Mouse (Mus musculus) limb, embryonic 12.5 days (tissue): ENCODE data around the gene Asic2. TPM values are rescaled to one million over a fixed set of nuclear protein-coding genes. Genes with fewer than 3 reads are reported as not detected.
"Not testable (repeated sequence)": the region's sequence is repeated elsewhere in the genome, so short reads cannot be mapped to it uniquely, and the experiment has no call there.

Source experiments
- ATAC-seq: fragments of 200-750 bp; cut with Nextera tagmentation; 2 replicates; pipeline ENCODE4 v1.8.0; 2017; ENCODE audit warnings: low read depth, moderate TSS enrichment; ENCODE audit not compliant: insufficient number of reproducible peaks, insufficient read depth, low FRiP score, low TSS enrichment
- H3K27ac ChIP-seq: fragments of 300-500 bp; sonication (generic); 2 replicates; pipeline ENCODE4 v1.5.1; 2016; ENCODE audit warnings: mild to moderate bottlenecking, moderate library complexity
- H3K27me3 ChIP-seq: fragments of 300-500 bp; sonication (generic); 2 replicates; pipeline ENCODE4 v1.6.1; 2016; ENCODE audit warnings: mild to moderate bottlenecking, moderate library complexity
- H3K36me3 ChIP-seq: fragments of 300-500 bp; sonication (generic); 2 replicates; pipeline ENCODE4 v1.6.1; 2016; ENCODE audit warnings: mild to moderate bottlenecking, moderate library complexity
- H3K4me1 ChIP-seq: fragments of 300-500 bp; sonication (generic); replicated peaks from 2 replicates; pipeline ENCODE4 v1.6.1; 2016
- H3K4me2 ChIP-seq: fragments of 300-500 bp; sonication (generic); 2 replicates; pipeline ENCODE4 v1.6.1; 2016; ENCODE audit warnings: mild to moderate bottlenecking, moderate library complexity
- H3K4me3 ChIP-seq: fragments of 300-500 bp; sonication (generic); replicated peaks from 2 replicates; pipeline ENCODE4 v1.5.1; 2016; ENCODE audit warnings: mild to moderate bottlenecking
- H3K9ac ChIP-seq: fragments of 300-500 bp; sonication (generic); replicated peaks from 2 replicates; pipeline ENCODE4 v1.6.1; 2016; ENCODE audit warnings: mild to moderate bottlenecking, moderate library complexity
- H3K9me3 ChIP-seq: fragments of 300-500 bp; sonication (generic); 2 replicates; pipeline ENCODE4 v1.6.1; 2016; ENCODE audit warnings: mild to moderate bottlenecking, moderate library complexity
- WGBS: fragments of 180-500 bp; shearing (Covaris S2); methylation state at CpG from one replicate; pipeline ENCODE4 v1.1.7; 2016; 5-methylcytosine and 5-hydroxymethylcytosine counted together
- polyA plus RNA-seq: library from polyadenylated mRNA; unstranded; fragments of >200 nt; fragmentation: Nextera tagmentation; extraction: Ambion mirVana; gene quantifications from 2 replicates; pipeline ENCODE4 v1.2.1, GENCODE M21; 2016

Gene Asic2
- polyA plus RNA-seq, 1 experiment from 2014 or later: 0.51 TPM

DNA sequence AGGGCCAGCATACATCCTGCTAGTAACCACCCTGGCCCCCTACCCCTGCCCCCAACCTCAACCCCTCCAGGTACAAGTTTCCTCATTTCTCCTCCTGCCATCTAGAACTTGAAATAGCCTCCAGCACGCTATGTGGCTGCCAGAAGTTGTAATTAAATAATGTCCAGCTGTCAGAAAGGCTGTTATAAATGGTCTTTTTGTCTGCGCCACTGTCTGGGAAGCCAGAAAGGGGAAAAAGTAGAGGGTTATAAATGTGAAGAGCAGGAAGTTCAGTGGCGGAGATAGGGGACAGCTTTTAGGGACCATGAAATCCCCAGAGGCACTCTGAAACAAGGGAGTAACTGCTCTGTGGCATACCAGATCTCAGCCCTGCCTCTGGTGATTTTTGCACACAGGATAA is 678.2 kb downstream of the Asic2 start:
- no peak overlapping the region for H3K9ac ChIP-seq
- no peak for ATAC-seq
- no peak overlapping the region for H3K27ac ChIP-seq
- H3K4me2 ChIP-seq: no peak overlapping the region
- no peaks in the 10 kb centered on the region for H3K36me3 ChIP-seq
- 0 out of 2 replicates have a peak, but pooled peaks cover 5% of the 10 kb centered on the region for H3K4me1 ChIP-seq
- H3K4me3 ChIP-seq: no peak overlapping the region
- H3K27me3 ChIP-seq: no peaks in the 10 kb centered on the region
- H3K9me3 ChIP-seq: no peaks in the 10 kb centered on the region
- WGBS: 14% methylated on average over 3 of the region's 3 CpGs

DNA sequence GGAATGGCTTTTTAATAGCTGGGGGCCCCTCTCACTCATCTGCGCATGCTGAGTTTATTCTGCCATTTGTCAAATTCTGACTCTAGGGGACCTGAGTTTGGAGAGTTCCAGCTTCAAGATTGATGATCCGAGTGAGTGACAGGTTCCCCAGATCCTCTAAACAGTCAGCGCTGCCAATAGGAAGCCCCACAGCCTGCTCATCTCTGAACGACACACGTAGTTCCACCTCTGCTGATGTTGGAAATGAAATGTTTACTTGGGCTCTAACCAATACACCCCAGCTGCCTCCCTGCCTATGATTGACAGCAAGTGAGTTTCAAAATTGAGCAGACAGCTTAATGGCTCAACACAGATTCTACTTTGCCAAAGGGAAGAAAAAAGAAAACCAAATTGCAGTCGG is 685.1 kb downstream of the Asic2 start:
- H3K9ac ChIP-seq: no peak overlapping the region
- no peaks in the 10 kb centered on the region for H3K9me3 ChIP-seq
- H3K27me3 ChIP-seq: peaks cover 22% of the 10 kb centered on the region
- no peak for ATAC-seq
- WGBS: 42% methylated on average over 6 of the region's 6 CpGs
- no peak overlapping the region for H3K4me3 ChIP-seq
- no peaks in the 10 kb centered on the region for H3K4me1 ChIP-seq
- no peaks in the 10 kb centered on the region for H3K36me3 ChIP-seq
- no peak overlapping the region for H3K4me2 ChIP-seq
- no peak overlapping the region for H3K27ac ChIP-seq

DNA sequence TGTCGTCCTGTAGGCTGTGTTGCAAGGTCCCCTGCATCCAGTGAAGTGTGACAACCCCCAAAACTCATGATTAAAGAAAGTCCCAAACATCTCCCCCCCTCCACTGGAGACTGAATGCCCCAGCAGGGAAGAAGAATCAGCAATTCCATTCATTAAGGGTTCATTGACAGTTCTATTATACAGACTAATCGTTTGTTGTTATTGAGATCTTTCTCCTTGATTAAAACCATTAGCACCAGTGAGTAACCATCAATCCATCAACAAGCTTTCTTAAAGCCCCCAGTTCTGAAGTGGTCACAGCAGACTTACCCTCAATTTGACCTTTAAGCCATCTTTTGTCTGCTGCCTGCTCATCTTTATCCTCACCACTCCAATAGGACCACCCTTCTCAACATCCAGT is 688.2 kb downstream of the Asic2 start:
- no peak overlapping the region for H3K9ac ChIP-seq
- H3K36me3 ChIP-seq: no peaks in the 10 kb centered on the region
- 7% methylated on average over 2 of the region's 2 CpGs for WGBS
- no peaks in the 10 kb centered on the region for H3K4me1 ChIP-seq
- no peak overlapping the region for H3K4me3 ChIP-seq
- ATAC-seq: no peak
- no peak overlapping the region for H3K4me2 ChIP-seq
- H3K27ac ChIP-seq: no peak overlapping the region
- peaks cover 22% of the 10 kb centered on the region for H3K27me3 ChIP-seq
- no peaks in the 10 kb centered on the region for H3K9me3 ChIP-seq

DNA sequence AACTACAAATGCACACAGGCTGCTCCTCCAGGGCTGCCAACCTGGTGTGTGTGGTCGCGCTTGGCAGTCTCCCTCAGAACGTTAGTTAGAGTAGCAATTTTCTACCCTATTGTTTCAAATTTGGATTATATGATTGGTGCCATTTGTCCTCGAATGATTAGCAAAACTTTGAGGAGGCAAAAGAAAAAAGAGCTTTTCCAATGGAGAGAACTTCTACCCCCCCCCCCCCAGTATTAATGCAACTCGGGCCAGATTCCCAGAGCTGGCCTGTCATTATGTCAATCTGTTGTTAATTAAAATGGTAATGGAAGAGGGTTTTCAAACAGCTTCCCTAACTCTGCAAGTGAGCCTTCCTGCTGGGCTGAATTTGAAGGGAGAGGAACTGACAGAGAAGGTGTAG is 690.9 kb downstream of the Asic2 start:
- H3K27ac ChIP-seq: no peak overlapping the region
- no peak for ATAC-seq
- H3K4me3 ChIP-seq: no peak overlapping the region
- peaks cover 20% of the 10 kb centered on the region for H3K27me3 ChIP-seq
- WGBS: 42% methylated on average over 5 of the region's 5 CpGs
- H3K9me3 ChIP-seq: no peaks in the 10 kb centered on the region
- no peaks in the 10 kb centered on the region for H3K4me1 ChIP-seq
- no peak overlapping the region for H3K4me2 ChIP-seq
- H3K36me3 ChIP-seq: no peaks in the 10 kb centered on the region
- H3K9ac ChIP-seq: no peak overlapping the region

DNA sequence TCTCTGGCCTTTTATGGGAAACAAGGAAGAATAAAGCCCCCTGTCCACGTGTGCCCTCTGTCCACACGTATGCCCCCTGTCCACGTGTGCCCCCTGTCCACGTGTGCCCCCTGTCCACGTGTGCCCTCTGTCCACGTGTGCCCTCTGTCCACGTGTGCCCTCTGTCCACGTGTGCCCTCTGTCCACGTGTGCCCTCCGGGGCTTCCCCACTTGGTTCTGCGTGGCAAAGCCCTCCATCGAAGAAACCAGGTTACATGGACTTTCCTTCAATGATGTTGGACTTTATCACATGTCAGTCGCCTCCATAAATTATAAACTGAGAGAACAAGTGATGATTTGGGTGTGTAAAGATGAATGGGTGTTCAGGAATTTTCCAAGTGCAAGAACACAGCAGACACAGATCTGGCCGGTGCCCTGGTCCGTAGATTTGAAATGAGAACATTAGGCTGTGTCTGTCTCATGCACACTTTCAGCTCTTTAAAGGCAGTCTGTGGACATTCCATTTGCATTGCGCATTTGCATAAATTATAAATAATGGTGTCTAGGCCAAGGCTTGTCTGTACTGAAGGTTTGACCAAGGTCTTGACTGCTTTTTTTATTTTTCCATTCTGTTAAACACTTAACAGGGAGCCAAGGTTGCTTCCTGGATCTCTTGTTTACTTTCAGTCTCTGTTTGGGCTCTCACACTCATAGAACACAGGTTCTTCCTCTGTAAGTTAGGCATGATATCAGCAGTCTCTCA is 695.4 kb downstream of the Asic2 start:
- Histone ChIP-seq H3K27ac (no peak overlapping the region), H3K27me3 (no peaks in the 10 kb centered on the region), H3K4me1 (peaks cover 3% of the 10 kb centered on the region; the same call in 1 of the 2 replicates), H3K9ac (no peak overlapping the region), H3K4me3 (no peak overlapping the region), H3K9me3 (peaks cover 7% of the 10 kb centered on the region; the same call in 1 of the 2 replicates), H3K36me3 (no peaks in the 10 kb centered on the region), H3K4me2 (no peak overlapping the region)
- 91% methylated on average over 16 of the region's 16 CpGs for WGBS
- no peak for ATAC-seq

DNA sequence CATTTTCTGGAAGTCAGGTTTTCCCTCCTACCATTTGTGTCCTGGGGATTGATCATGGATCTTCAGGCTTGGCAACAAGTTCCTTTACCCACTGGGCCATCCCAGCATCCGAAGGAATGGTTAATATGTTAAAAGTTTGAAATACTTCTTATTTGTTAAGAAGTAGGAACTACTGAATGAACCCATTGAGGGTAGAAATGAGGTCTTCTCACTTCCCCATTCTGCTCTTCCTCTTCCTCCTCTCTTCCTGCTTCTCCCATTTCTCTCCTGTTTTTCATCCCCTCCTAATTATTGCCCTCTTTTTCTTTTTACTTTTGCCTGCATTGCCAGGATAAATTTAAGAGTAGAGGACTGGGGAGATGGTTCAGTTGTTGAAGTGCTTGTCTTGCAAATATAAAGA is 696.8 kb downstream of the Asic2 start:
- no peak for ATAC-seq
- WGBS: 90% methylated on average over 1 of the region's 1 CpGs
- Histone ChIP-seq H3K4me2 (no peak overlapping the region), H3K27me3 (no peaks in the 10 kb centered on the region), H3K4me1 (peaks cover 3% of the 10 kb centered on the region; the same call in 1 of the 2 replicates), H3K4me3 (no peak overlapping the region), H3K9me3 (peaks cover 14% of the 10 kb centered on the region; the same call in 1 of the 2 replicates), H3K36me3 (no peaks in the 10 kb centered on the region), H3K9ac (no peak overlapping the region), H3K27ac (no peak overlapping the region)

DNA sequence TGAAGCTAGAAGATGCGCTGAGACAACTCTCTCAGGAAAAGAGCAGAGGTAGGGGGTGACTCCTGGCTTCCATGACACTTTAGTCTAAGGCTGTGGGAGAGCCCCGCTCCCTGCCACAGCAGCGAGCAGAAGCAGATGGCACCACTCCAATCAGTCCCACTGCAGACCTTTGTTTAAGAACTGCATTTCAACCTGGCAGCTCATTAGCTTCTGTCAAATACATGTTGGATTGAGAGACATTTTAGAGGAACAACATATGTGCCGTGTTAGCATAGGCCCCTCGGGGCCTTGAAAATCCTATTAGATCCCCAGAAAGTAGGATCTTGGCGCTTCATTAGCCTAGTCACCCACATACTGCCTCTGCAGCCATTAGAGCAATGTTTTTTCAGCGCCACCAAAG is 697.7 kb downstream of the Asic2 start:
- no peak for ATAC-seq
- Histone ChIP-seq H3K27ac (no peak overlapping the region), H3K27me3 (no peaks in the 10 kb centered on the region), H3K4me2 (no peak overlapping the region), H3K9me3 (peaks cover 14% of the 10 kb centered on the region; the same call in 1 of the 2 replicates), H3K36me3 (no peaks in the 10 kb centered on the region), H3K4me1 (peaks cover 3% of the 10 kb centered on the region; the same call in 1 of the 2 replicates), H3K9ac (no peak overlapping the region), H3K4me3 (no peak overlapping the region)
- 40% methylated on average over 7 of the region's 7 CpGs for WGBS

DNA sequence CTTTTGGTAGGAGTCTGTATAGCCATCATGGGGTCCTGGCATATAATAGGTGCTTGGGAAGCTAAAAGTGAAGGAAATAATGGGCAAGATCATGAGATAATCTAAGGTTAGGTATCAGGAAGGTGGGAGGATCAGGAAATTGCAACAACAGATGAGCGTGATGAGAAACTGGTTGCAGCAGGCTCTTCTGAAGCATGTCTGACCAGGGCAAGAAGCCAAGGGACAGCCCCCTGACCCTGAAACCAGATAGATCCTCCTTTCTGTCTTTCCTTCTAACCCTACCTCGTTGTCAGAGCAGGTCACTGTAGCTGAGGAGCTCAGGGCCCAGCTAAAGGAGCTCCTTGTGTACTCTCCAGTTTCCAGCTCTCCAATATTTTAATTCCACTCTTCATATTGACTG is 704.5 kb downstream of the Asic2 start:
- Histone ChIP-seq H3K27ac (no peak overlapping the region), H3K9ac (no peak overlapping the region), H3K36me3 (no peaks in the 10 kb centered on the region), H3K4me3 (no peak overlapping the region), H3K4me1 (no peaks in the 10 kb centered on the region), H3K27me3 (no peaks in the 10 kb centered on the region), H3K9me3 (peaks cover 14% of the 10 kb centered on the region), H3K4me2 (no peak overlapping the region)
- ATAC-seq: no peak
- 73% methylated on average over 2 of the region's 2 CpGs for WGBS

DNA sequence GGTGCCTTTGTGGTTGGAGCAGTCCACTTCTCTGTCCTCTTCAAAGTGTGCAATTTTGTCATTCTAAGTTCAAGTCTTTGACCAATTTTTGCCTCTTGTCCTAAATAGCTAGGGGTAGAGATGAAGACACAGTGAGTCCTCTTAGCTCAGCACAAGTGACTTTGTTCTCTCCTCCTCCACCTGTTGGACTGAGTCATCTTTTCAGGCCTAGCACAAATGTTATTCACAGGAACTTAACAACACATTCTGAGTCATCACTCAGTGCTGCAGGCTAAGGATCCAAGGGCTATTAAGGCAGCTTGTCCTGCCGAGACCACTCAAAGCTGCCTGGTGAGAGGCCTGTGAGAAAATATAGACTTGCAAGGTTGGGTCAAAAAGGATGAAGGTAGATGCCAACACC is 705.1 kb downstream of the Asic2 start:
- Histone ChIP-seq H3K4me2 (no peak overlapping the region), H3K27me3 (no peaks in the 10 kb centered on the region), H3K36me3 (no peaks in the 10 kb centered on the region), H3K9ac (no peak overlapping the region), H3K4me3 (no peak overlapping the region), H3K9me3 (peaks cover 11% of the 10 kb centered on the region), H3K27ac (no peak overlapping the region), H3K4me1 (no peaks in the 10 kb centered on the region)
- 76% methylated on average over 1 of the region's 1 CpGs for WGBS
- ATAC-seq: no peak

DNA sequence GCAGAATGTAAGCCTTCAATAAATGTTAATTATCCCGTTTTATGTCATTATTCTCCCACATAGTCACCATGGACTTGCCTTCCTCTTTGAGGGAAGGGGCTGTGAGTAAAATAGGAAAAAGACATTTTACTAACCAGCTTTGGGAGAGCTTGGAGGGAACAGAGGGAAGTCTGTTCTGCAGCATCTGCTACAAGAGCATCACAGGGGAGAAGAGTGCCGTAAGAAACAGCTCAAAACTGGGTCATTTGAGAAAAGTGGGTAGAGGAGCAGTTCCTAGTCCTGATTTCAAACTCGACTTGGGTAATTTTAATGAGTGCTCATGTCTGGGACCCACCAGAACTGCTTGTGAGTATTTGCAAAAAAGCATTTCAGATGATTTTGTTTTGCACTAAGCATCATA is 707.0 kb downstream of the Asic2 start:
- Histone ChIP-seq H3K36me3 (no peaks in the 10 kb centered on the region), H3K4me3 (no peak overlapping the region), H3K9me3 (peaks cover 5% of the 10 kb centered on the region; the same call in 1 of the 2 replicates), H3K27ac (no peak overlapping the region), H3K4me2 (no peak overlapping the region), H3K27me3 (no peaks in the 10 kb centered on the region), H3K4me1 (no peaks in the 10 kb centered on the region), H3K9ac (no peak overlapping the region)
- WGBS: 81% methylated on average over 3 of the region's 3 CpGs
- no peak for ATAC-seq

DNA sequence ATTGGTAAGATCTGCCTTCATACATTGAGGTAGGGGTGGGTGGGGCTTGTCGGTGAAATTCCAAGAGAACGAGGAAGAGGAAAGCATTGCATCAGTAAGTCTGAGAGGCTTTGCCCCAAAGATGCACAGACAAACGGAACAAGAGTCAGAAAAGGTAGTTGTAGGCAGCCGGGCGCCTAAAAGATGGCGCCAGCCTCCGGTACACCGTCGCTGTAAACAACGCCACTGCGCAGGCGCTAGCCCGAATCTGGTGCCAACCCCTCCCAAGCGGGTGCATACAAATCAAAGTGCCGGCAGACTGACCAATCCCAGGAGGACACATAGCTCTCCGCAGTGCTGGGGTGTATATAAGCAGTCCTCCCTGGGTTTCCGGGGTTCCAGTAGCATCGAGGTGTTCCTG is 727.1 kb downstream of the Asic2 start:
- not testable (repeated sequence) for H3K4me1 ChIP-seq, H3K9me3 ChIP-seq, H3K27me3 ChIP-seq, H3K4me3 ChIP-seq, ATAC-seq, H3K9ac ChIP-seq, H3K27ac ChIP-seq, H3K36me3 ChIP-seq, H3K4me2 ChIP-seq
- WGBS: 96% methylated on average over 18 of the region's 18 CpGs
